Comparison of ENCODE assay signal across 8 mouse cellular contexts in the genomic region with DNA sequence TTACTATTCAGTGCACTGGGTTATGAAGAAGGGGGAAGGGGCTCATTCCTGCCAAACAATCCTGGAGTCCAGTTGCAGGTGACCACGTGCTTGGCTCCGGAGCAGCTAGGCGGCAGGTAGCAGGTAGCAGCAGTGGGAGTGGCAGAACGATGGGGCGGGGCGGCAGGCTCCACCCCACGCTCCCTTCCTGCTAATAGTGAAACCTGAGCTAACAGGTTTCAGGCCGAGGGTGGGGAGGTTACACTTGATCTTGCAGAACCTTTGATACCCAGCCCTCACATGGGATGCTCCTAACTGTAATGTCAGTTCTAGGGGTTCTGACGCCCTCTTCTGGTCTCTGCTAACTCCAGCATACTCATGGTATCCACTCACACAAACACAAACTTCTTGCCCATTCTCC.
A peak's percentile ranks its signal among the peaks of the same experiment; 100 is the strongest.
DNase-seq lines count a peak whose midpoint lies in the region; ATAC-seq and TF ChIP-seq lines count a peak whose summit lies in the region.

No protein-coding gene starts in this region.

- no peaks in the 10 kb centered on the region for H3K79me2 ChIP-seq in heart, adult 2 months (replicated peaks; ENCODE audit: control insufficient read depth, insufficient read depth, low read length)

- H3K36me3 ChIP-seq in heart, adult 2 months (ENCODE audit: control insufficient read depth, insufficient read depth, low read length): no peaks in the 10 kb centered on the region
- no peaks in the 10 kb centered on the region for H3K36me3 ChIP-seq in embryonic facial prominence, embryonic 14.5 days (ENCODE audit: control insufficient read depth, insufficient read depth, low read length)
- H3K36me3 ChIP-seq in liver, embryonic 12.5 days: no peaks in the 10 kb centered on the region
- no peaks in the 10 kb centered on the region for H3K36me3 ChIP-seq in midbrain, postnatal 0 days (ENCODE audit: insufficient read depth, low read length)

- no peaks in the 10 kb centered on the region; the same call in 1 of the 2 replicates for H3K27me3 ChIP-seq in heart, adult 2 months (ENCODE audit: control insufficient read depth, insufficient read depth, low read length)
- H3K27me3 ChIP-seq in embryonic facial prominence, embryonic 14.5 days (replicated peaks; ENCODE audit: control insufficient read depth, insufficient read depth, low read length): no peaks in the 10 kb centered on the region
- H3K27me3 ChIP-seq in liver, embryonic 12.5 days (replicated peaks): no peaks in the 10 kb centered on the region
- H3K27me3 ChIP-seq in midbrain, postnatal 0 days (ENCODE audit: insufficient read depth, low read length): no peaks in the 10 kb centered on the region

- no peak overlapping the region for H3K9ac ChIP-seq in heart, adult 2 months (ENCODE audit: low read depth, low read length)
- H3K9ac ChIP-seq in embryonic facial prominence, embryonic 14.5 days (ENCODE audit: low read depth, low read length): no peak overlapping the region
- H3K9ac ChIP-seq in liver, embryonic 12.5 days: no peak overlapping the region
- no peak overlapping the region for H3K9ac ChIP-seq in midbrain, postnatal 0 days (replicated peaks; ENCODE audit: low read length, poor library complexity, severe bottlenecking)

- no peak for TF ChIP-seq EP300 in heart, adult 2 months (IDR thresholded peaks at IDR 0.05; ENCODE audit: insufficient read depth, low read depth, low read length)

- H3K4me3 ChIP-seq in heart, adult 2 months: no peak overlapping the region
- H3K4me3 ChIP-seq in embryonic facial prominence, embryonic 14.5 days (ENCODE audit: low read depth, low read length): peak overlapping the region; percentile 15
- H3K4me3 ChIP-seq in liver, embryonic 12.5 days: peak overlapping the region; percentile 28
- H3K4me3 ChIP-seq in midbrain, postnatal 0 days (ENCODE audit: low read depth, low read length): peak overlapping the region; percentile 7; the same call in 1 of the 2 replicates

- peak overlapping the region; percentile 47 for H3K4me2 ChIP-seq in embryonic facial prominence, embryonic 14.5 days (ENCODE audit: low read depth, low read length)
- peak overlapping the region; percentile 62 for H3K4me2 ChIP-seq in liver, embryonic 12.5 days
- peak overlapping the region; percentile 43 for H3K4me2 ChIP-seq in midbrain, postnatal 0 days (ENCODE audit: low read depth, low read length, poor library complexity, severe bottlenecking)

- no peak overlapping the region for H3K27ac ChIP-seq in heart, adult 2 months
- no peak overlapping the region for H3K27ac ChIP-seq in embryonic facial prominence, embryonic 14.5 days (replicated peaks; ENCODE audit: low read depth, low read length)
- H3K27ac ChIP-seq in liver, embryonic 12.5 days: no peak overlapping the region
- no peak overlapping the region for H3K27ac ChIP-seq in midbrain, postnatal 0 days (ENCODE audit: low read depth, low read length)

- no peaks in the 10 kb centered on the region for H3K4me1 ChIP-seq in heart, adult 2 months (ENCODE audit: control insufficient read depth, insufficient read depth, low read length)
- peaks cover 6% of the 10 kb centered on the region; the same call in 1 of the 2 replicates for H3K4me1 ChIP-seq in embryonic facial prominence, embryonic 14.5 days (ENCODE audit: control insufficient read depth, insufficient read depth, low read length)
- peaks cover 6% of the 10 kb centered on the region; the same call in 1 of the 2 replicates for H3K4me1 ChIP-seq in liver, embryonic 12.5 days
- peaks cover 8% of the 10 kb centered on the region; the same call in 1 of the 2 replicates for H3K4me1 ChIP-seq in midbrain, postnatal 0 days (ENCODE audit: insufficient read depth, low read length)

- WGBS in heart, adult 2 months: 11% methylated on average over 9 of the region's 9 CpGs
- WGBS in embryonic facial prominence, embryonic 14.5 days: 7% methylated on average over 9 of the region's 9 CpGs
- WGBS in liver, embryonic 12.5 days (ENCODE audit: insufficient replicate concordance): 3% methylated on average over 9 of the region's 9 CpGs
- WGBS in midbrain, postnatal 0 days: 12% methylated on average over 9 of the region's 9 CpGs

- peak; percentile 84 for ATAC-seq in embryonic facial prominence, embryonic 14.5 days (ENCODE audit: low read depth)
- ATAC-seq in liver, embryonic 12.5 days: no peak
- no peak for ATAC-seq in midbrain, postnatal 0 days (ENCODE audit: low FRiP score)

- intact Hi-C loops in heart, adult 2 months (cut with DNase I): no loop called here

- TF ChIP-seq CTCF in heart, adult 2 months (IDR thresholded peaks at IDR 0.05): peak; percentile 42
- peak; percentile 71 for TF ChIP-seq CTCF in midbrain, postnatal 0 days (IDR thresholded peaks at IDR 0.05)

- no peak for TF ChIP-seq POLR2A in heart, adult 2 months (IDR thresholded peaks at IDR 0.05; ENCODE audit: insufficient read depth, low read depth, low read length)

- no peak for DNase-seq in heart, adult 2 months
- DNase-seq in heart, adult 9 months (ENCODE audit: low spot score in 2 of 2): no peak
- DNase-seq in adrenal gland, postnatal 36 days: peak; percentile 31 to 64
- DNase-seq in embryonic facial prominence, embryonic 14.5 days (ENCODE audit: low spot score): peak; percentile 84
- DNase-seq in induced T-regulatory cell, adult 2 months (ENCODE audit: low read depth): peak; percentile 35
- DNase-seq in midbrain, postnatal 0 days (ENCODE audit: low spot score): peak; percentile 76
- DNase-seq in spleen, postnatal 14 days (ENCODE audit: low spot score in 2 of 2): no peak

- no peaks in the 10 kb centered on the region for H3K9me3 ChIP-seq in embryonic facial prominence, embryonic 14.5 days (ENCODE audit: control insufficient read depth, low read length)
- H3K9me3 ChIP-seq in liver, embryonic 12.5 days (replicated peaks): no peaks in the 10 kb centered on the region
- no peaks in the 10 kb centered on the region for H3K9me3 ChIP-seq in midbrain, postnatal 0 days (ENCODE audit: low read length)

Comparison
In these comparisons a context has a peak if more than half of its experiments do, and no peak if none do; other contexts are left out.
1. DNase-seq: peak in adrenal gland, postnatal 36 days (2 of 2), embryonic facial prominence, embryonic 14.5 days (single experiment), induced T-regulatory cell, adult 2 months (single experiment) and midbrain, postnatal 0 days (single experiment); none in heart, adult 2 months (0 of 2), heart, adult 9 months (0 of 2) and spleen, postnatal 14 days (0 of 2).
2. Peak in every context shown above with its lines, with median percentiles within 50 percentile points of each other: H3K4me2 ChIP-seq.